Mouse (Mus musculus): ENCODE data around the gene Fcho1.
"Not testable (repeated sequence)": the region's sequence is repeated elsewhere in the genome, so short reads cannot be mapped to it uniquely, and the experiment has no call there.

GRCm38 (mm10) chr8:71752881-71753552, 27.5 kb upstream of the Fcho1 start:
- TF ChIP-seq CTCF (IDR thresholded peaks at IDR 0.05; ENCODE audit: extremely low read depth, insufficient read length, insufficient replicate concordance, low read depth, low read length); POLR2A (IDR thresholded peaks at IDR 0.05; ENCODE audit: low read depth, low read length): not testable (repeated sequence)
